Mouse (Mus musculus) lung, embryonic 14.5 days (tissue): ENCODE measurements at regions not wholly inside any gene's neighbourhood (a gene's known extent, or its start where the extent isn't known, plus 50 kb on each side); places are given as distances from the start of the nearest gene placed in this dataset.
A peak's percentile ranks its signal among the peaks of the same experiment; 100 is the strongest.

Source experiments
- ATAC-seq: fragments of 200-750 bp; cut with Nextera tagmentation; 2 replicates; pipeline ENCODE4 v1.8.0; 2017; ENCODE audit warnings: mild to moderate bottlenecking, moderate TSS enrichment, moderate library complexity; ENCODE audit not compliant: insufficient read depth
- DNase-seq: peaks from one replicate; pipeline ENCODE4 v3.0.0-alpha.2; 2015
- H3K27ac ChIP-seq: fragments of 300-500 bp; sonication (generic); 2 replicates; pipeline ENCODE4 v1.5.1; 2014; ENCODE audit warnings: low read depth, mild to moderate bottlenecking, moderate library complexity
- H3K27me3 ChIP-seq: fragments of 300-500 bp; sonication (generic); 2 replicates; pipeline ENCODE4 v1.6.1; 2014; ENCODE audit warnings: low read length, control low read depth; ENCODE audit not compliant: insufficient read depth
- H3K36me3 ChIP-seq: fragments of 300-500 bp; sonication (generic); 2 replicates; pipeline ENCODE4 v1.6.1; 2014; ENCODE audit warnings: control low read depth; ENCODE audit not compliant: insufficient read depth
- H3K4me1 ChIP-seq: fragments of 300-500 bp; sonication (generic); 2 replicates; pipeline ENCODE4 v1.6.1; 2014; ENCODE audit warnings: antibody characterized with exemption, control low read depth; ENCODE audit not compliant: insufficient read depth
- H3K4me2 ChIP-seq: fragments of 300-500 bp; sonication (generic); 2 replicates; pipeline ENCODE4 v1.6.1; 2014; ENCODE audit warnings: mild to moderate bottlenecking
- H3K4me3 ChIP-seq: fragments of 300-500 bp; sonication (generic); 2 replicates; pipeline ENCODE4 v1.5.1; 2014; ENCODE audit warnings: low read depth, low read length
- H3K9ac ChIP-seq: fragments of 300-500 bp; sonication (generic); 2 replicates; pipeline ENCODE4 v1.6.1; 2014
- H3K9me3 ChIP-seq: fragments of 300-500 bp; sonication (generic); 2 replicates; pipeline ENCODE4 v1.6.1; 2016; ENCODE audit warnings: low read depth, low read length, control low read depth
- CTCF ChIP-seq: IDR thresholded peaks from 2 replicates; pipeline ENCODE4 v1.5.1; 2016; ENCODE audit warnings: antibody characterized with exemption, low read depth
- WGBS: fragments of 180-500 bp; shearing (Covaris S2); extraction: QIAGEN DNeasy Blood & Tissue Kit; methylation state at CpG from one replicate; pipeline ENCODE4 v1.1.7; 2014; 5-methylcytosine and 5-hydroxymethylcytosine counted together

DNA sequence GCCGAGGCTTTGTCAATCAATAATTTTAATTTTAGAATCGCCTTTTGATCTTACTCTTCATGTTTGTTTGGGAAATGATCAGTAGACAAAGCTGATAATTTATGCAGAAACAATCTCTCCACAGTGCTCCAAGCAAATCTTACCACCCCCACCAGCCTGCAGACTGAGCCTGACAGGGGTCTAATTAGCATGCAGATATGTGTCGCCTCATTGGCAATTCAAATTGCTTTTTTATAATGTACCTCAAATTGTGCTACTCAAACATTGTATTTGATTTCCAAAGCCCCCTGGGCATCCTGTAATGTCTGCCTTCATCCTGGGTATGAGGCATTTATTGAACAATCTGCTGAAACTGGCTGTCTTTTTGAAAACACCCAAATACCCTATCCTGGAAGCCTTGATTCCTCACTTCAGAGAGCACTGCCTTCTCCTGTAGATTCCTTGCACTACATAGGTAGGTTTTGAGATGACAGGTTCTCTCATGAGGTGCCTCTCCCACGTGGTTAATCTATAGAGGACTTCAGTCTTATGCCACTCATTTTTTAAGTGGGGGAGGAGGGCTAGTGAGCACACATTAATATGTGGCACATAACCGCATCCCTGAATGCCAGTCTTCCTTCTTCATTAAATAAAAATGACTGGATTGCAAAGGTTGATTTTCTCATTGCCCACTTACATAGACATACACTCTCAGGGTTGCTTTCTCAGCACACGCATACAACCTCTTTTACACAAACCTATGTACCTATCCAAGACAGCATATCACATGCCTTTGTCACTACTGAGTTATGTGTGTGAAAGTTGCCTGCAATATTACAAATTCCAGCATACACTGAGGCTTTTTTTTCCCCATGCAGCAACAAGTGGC, 954.3 kb upstream of the Gm8797 start:
- Histone ChIP-seq H3K9me3 (no peaks in the 10 kb centered on the region), H3K4me1 (no peaks in the 10 kb centered on the region), H3K9ac (no peak overlapping the region), H3K4me2 (no peak overlapping the region), H3K27me3 (no peaks in the 10 kb centered on the region), H3K4me3 (no peak overlapping the region), H3K36me3 (no peaks in the 10 kb centered on the region), H3K27ac (no peak overlapping the region)
- ATAC-seq (no peak), DNase-seq (no peak)
- WGBS, result 56% methylated on average over 6 of the region's 6 CpGs
- no peak for TF ChIP-seq CTCF

DNA sequence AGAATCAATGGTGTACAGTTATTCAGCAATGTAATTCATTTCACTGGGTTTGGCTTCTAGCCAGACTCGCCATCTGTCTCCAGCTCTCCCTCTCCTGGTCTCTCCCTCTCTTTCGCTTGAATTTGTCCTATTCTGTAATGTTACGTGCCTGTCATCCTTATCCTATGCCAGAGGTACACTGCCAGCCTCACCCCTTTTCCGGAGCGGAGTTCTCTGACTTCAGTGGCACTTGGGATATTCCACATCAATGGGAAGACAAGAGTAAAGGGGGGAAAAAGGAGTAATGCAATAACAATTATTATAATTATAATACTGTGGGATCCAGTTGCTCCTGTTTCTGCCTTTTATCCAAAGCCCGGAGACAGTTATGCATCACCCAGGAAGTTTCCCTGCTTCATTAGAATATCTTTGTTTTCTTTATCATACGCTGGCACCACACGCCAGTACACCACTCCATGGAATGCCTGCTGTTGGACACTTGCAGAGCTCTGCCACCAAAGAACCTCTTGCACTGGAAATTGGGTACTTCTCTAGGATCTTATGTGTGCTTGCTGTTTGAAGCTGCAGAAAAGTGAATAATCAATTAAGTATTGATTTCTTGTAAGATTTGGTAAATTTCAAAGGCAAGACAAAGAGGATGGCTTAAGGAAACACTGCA, 953.6 kb upstream of the Gm8797 start:
- no peak overlapping the region for H3K4me3 ChIP-seq
- DNase-seq, result peak; percentile 69
- 61% methylated on average over 8 of the region's 8 CpGs for WGBS

DNA sequence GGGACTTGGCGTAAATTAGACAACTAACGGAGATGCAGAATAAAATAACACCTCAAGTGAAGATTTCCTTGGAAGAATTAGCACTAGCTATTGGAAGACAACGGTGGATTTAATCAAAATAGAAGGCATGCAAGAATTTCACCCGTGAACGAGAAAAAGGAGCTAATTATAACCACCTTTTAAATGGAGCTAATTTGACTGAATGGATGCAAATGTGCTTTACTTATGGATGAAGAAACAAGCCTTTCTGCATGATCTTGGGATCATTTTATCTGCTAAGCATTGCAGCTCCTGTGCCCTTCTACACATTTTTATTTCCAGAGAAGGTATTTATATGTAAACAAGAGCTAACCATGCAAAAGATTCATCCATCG, 953.1 kb upstream of the Gm8797 start:
- no peak for TF ChIP-seq CTCF

More for the DNA sequence above, 953.6 kb upstream of the Gm8797 start:
- ATAC-seq, result no peak
- TF ChIP-seq CTCF, result no peak
- Histone ChIP-seq H3K4me2 (no peak overlapping the region), H3K27me3 (no peaks in the 10 kb centered on the region), H3K27ac (no peak overlapping the region), H3K9ac (no peak overlapping the region), H3K9me3 (no peaks in the 10 kb centered on the region), H3K36me3 (no peaks in the 10 kb centered on the region), H3K4me1 (no peaks in the 10 kb centered on the region)

DNA sequence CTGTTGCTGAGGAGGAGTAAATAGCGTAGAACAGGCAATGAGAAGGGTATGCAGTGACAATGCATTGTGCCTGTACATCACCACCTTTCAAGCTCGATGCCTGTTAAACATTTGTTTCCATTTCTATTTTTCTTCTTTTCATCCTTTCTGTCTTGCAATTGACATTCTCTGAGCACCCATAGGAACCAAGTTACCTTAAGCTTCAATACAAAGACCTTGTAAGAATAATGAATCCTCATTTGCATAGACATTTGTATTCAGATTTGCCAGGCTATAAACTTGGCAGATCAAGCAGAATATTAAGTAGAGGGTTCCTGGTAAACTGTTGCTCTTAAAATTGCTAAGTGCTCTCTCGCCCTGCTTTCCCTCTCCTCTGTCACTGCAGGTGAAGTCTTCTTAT, 952.2 kb upstream of the Gm8797 start:
- Histone ChIP-seq H3K36me3 (no peaks in the 10 kb centered on the region), H3K4me2 (no peak overlapping the region), H3K27me3 (no peaks in the 10 kb centered on the region), H3K27ac (no peak overlapping the region), H3K9me3 (no peaks in the 10 kb centered on the region), H3K4me1 (no peaks in the 10 kb centered on the region), H3K4me3 (no peak overlapping the region), H3K9ac (no peak overlapping the region)
- DNase-seq, result no peak
- 74% methylated on average over 3 of the region's 3 CpGs for WGBS
- ATAC-seq, result no peak
- TF ChIP-seq CTCF, result no peak

More for the DNA sequence above, 953.1 kb upstream of the Gm8797 start:
- no peak overlapping the region for H3K4me2 ChIP-seq
- no peaks in the 10 kb centered on the region for H3K27me3 ChIP-seq
- H3K4me3 ChIP-seq, result no peak overlapping the region
- H3K4me1 ChIP-seq, result no peaks in the 10 kb centered on the region
- WGBS, result 77% methylated on average over 6 of the region's 6 CpGs
- no peak overlapping the region for H3K9ac ChIP-seq
- ATAC-seq, result no peak
- H3K27ac ChIP-seq, result no peak overlapping the region
- H3K9me3 ChIP-seq, result no peaks in the 10 kb centered on the region
- H3K36me3 ChIP-seq, result no peaks in the 10 kb centered on the region
- no peak for DNase-seq

DNA sequence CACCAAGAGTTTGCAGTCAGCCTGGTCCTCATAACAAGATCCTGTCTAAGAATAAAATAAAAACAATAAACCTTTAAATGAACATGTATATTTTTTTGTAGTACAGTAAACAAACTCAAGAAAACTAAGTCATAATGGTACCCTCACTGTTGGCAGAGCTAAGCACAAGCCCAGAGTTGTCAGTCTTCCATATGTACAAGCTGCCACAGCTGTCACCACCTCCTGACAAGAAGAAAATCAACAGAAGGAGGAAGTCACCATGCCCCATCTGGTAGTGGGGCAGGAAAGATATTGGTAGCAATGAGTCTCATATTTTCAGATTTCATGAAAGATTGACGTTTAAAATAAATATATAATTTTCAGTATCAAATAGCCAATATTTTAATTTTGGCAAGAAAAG, 916.1 kb upstream of the Gm8797 start:
- Histone ChIP-seq H3K9me3 (no peaks in the 10 kb centered on the region), H3K27me3 (no peaks in the 10 kb centered on the region), H3K4me2 (no peak overlapping the region), H3K4me3 (no peak overlapping the region), H3K27ac (no peak overlapping the region), H3K36me3 (no peaks in the 10 kb centered on the region), H3K4me1 (no peaks in the 10 kb centered on the region), H3K9ac (no peak overlapping the region)
- TF ChIP-seq CTCF, result no peak
- no peak for DNase-seq
- no peak for ATAC-seq
- WGBS, result 77% methylated on average over 1 of the region's 1 CpGs

DNA sequence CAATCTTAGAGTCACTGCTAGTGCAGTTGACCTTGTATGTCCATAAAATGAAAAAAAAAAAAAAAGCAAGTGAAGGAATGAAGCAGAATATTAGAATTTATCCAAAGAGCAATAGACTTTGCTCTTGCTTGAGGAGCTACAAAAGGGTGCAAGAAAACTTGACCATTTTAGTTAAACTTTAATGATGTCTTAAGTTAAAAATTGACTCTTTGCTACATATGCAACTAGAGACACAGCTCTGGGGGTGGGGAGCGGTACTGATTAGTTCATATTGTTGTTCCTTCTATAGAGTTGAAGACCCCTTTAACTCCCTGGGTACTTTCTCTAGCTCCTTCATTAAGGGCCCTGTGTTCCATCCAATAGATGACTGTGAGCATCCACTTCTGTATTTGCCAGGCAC, 915.0 kb upstream of the Gm8797 start:
- ATAC-seq, result no peak

DNA sequence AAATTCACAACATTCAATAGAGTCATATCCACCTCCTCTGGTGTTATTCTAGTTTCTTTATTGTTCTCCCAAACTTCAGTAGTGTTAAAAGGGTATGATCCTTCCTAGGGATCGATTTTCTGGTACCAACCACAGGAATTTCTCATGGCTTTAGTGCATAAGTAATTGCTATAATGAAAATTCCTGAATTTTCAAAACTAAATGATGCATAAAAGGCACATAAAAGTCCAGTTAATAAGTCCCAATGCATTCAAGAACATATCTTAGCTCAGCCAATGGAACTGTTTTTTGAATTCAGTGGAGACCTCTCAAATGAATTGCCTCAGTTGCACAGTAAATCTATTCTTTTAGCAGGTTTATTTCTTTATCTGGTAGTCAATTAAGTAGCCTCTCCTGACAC, 913.7 kb upstream of the Gm8797 start:
- Histone ChIP-seq H3K9me3 (no peaks in the 10 kb centered on the region), H3K4me3 (no peak overlapping the region), H3K36me3 (no peaks in the 10 kb centered on the region), H3K9ac (no peak overlapping the region), H3K4me1 (no peaks in the 10 kb centered on the region), H3K27ac (no peak overlapping the region), H3K4me2 (no peak overlapping the region), H3K27me3 (no peaks in the 10 kb centered on the region)
- ATAC-seq (no peak), DNase-seq (no peak)
- 65% methylated on average over 1 of the region's 1 CpGs for WGBS
- no peak for TF ChIP-seq CTCF

More for the DNA sequence above, 915.0 kb upstream of the Gm8797 start:
- WGBS, result 91% methylated on average over 1 of the region's 1 CpGs
- no peaks in the 10 kb centered on the region for H3K9me3 ChIP-seq
- H3K4me1 ChIP-seq, result no peaks in the 10 kb centered on the region
- H3K4me3 ChIP-seq, result no peak overlapping the region
- no peak overlapping the region for H3K4me2 ChIP-seq
- no peak overlapping the region for H3K27ac ChIP-seq
- H3K27me3 ChIP-seq, result no peaks in the 10 kb centered on the region
- H3K9ac ChIP-seq, result no peak overlapping the region
- no peaks in the 10 kb centered on the region for H3K36me3 ChIP-seq
- TF ChIP-seq CTCF, result no peak
- DNase-seq, result no peak
